Mouse (Mus musculus): ENCODE results near the gene Tmem259. TPM values are rescaled to one million over a fixed set of nuclear protein-coding genes. Genes with fewer than 3 reads are reported as not detected.
"Not testable (repeated sequence)": the region's sequence is repeated elsewhere in the genome, so short reads cannot be mapped to it uniquely, and the experiment has no call there.

Gene Tmem259
- polyA plus RNA-seq, 1 experiment from 2014 or later: 12.3 TPM

DNA sequence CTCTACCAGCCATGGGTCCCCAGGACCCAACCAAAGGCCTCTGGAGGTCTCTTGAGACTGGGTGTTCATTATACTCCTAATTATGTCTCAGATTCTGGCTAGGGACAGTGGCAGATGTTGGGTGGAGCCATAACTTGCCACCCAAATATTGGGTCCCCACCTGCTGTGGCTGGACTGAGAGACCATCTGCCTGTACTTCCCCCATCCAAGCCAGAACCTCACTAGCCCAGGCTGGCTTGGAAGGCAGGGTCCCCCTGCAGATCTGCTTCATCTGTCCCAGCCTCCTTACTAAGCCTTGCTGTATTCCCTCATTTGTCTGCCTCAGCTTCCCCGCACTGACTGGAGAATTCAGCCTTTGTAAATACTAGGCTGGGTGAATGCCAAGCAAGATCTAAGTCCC is 15.9 kb downstream of the Tmem259 start:
- peaks cover 57% of the 10 kb centered on the region for H3K36me3 ChIP-seq (replicated peaks)

DNA sequence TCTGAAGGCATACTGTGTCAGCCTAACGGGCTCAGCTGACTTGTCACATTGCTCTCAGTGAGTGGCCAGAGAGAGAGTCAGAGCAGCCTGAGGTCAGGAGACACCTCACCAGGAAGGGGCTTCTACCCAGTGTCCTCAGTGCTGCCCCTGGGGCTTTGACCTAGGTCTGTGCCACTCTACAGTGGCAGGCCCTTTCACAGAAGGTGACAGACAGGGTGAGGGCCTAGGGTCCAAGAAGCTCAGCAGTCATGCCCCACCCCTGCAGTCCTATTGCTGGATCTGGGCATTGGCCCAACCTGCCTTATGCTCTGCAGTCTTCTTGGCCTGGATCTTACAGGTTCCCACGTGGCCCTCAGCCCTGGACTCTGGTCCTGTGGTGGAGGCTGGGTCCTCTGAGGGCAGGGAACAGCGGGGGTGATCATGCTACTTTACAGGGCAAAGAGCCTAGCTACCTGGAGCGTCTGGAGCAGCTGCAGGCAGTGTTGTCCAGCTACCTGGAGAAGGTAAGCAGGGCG is 17.2 kb downstream of the Tmem259 start:
- no peak overlapping the region for H3K4me3 ChIP-seq
- no peak overlapping the region for H3K27ac ChIP-seq (replicated peaks)
- peaks cover 15% of the 10 kb centered on the region for H3K4me1 ChIP-seq
- DNase-seq (ENCODE audit: low spot score): no peak
- H3K9me3 ChIP-seq: no peaks in the 10 kb centered on the region
- peaks cover 69% of the 10 kb centered on the region for H3K36me3 ChIP-seq (replicated peaks)
- peaks cover 38% of the 10 kb centered on the region for H3K27me3 ChIP-seq (replicated peaks; ENCODE audit: low read depth, poor library complexity, severe bottlenecking)
- 91% methylated on average over 5 of the region's 5 CpGs for WGBS

More for the DNA sequence above, 15.9 kb downstream of the Tmem259 start:
- H3K27ac ChIP-seq (replicated peaks): no peak overlapping the region
- WGBS: 94% methylated on average over 1 of the region's 1 CpGs
- H3K4me1 ChIP-seq: peaks cover 15% of the 10 kb centered on the region
- no peaks in the 10 kb centered on the region for H3K9me3 ChIP-seq
- no peak for DNase-seq (ENCODE audit: low spot score)
- no peak overlapping the region for H3K4me3 ChIP-seq
- peaks cover 50% of the 10 kb centered on the region for H3K27me3 ChIP-seq (replicated peaks; ENCODE audit: low read depth, poor library complexity, severe bottlenecking)

DNA sequence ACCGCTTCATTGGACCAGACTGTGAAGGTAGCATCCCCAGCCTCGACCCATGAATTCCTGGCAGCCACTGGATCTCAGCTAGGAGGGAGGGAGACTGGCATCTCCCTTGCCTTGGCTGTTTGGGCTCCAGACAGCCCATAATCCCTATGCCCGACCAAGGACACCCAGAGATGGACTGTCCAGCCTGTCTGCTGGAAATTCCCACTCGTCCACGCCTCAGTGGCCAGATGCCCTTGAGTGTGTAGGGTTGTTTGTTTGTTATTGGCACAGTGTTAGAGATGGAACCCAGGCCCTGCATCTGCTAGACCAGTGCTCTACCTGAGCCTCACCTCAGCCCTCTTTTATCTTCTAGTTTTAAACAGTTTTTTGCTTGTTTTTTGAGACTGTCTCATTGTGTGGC is 18.8 kb downstream of the Tmem259 start:
- H3K36me3 ChIP-seq (replicated peaks): peaks cover 79% of the 10 kb centered on the region
- no peak for DNase-seq (ENCODE audit: low spot score)
- no peak overlapping the region for H3K4me3 ChIP-seq
- WGBS: 93% methylated on average over 5 of the region's 5 CpGs
- peaks cover 21% of the 10 kb centered on the region for H3K27me3 ChIP-seq (replicated peaks; ENCODE audit: low read depth, poor library complexity, severe bottlenecking)
- no peaks in the 10 kb centered on the region for H3K9me3 ChIP-seq
- peaks cover 16% of the 10 kb centered on the region for H3K4me1 ChIP-seq
- H3K27ac ChIP-seq (replicated peaks): no peak overlapping the region

DNA sequence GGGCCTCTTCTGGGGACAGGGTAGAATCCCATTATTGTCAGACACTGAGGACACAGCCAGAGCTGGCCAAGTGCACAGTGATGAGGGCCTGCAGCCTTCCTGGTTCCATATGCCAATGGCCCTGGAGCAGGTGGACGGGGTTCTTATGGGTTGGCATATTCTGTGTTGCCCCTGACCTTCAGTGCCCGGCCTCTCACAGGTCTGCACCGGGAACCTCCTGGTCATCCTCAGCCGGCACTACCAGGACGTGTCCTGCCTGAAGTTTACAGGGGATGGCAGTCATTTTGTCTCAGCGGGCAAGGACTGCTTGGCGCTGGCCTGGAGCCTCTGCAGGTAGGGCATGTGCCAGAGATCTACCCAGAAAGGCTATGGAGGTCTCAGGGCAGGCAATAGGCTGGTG is 19.4 kb downstream of the Tmem259 start:
- peaks cover 19% of the 10 kb centered on the region for H3K4me1 ChIP-seq
- H3K4me3 ChIP-seq: no peak overlapping the region
- peaks cover 79% of the 10 kb centered on the region for H3K36me3 ChIP-seq (replicated peaks)
- no peak for DNase-seq (ENCODE audit: low spot score)
- 93% methylated on average over 7 of the region's 7 CpGs for WGBS
- peaks cover 15% of the 10 kb centered on the region for H3K27me3 ChIP-seq (replicated peaks; ENCODE audit: low read depth, poor library complexity, severe bottlenecking)
- no peak overlapping the region for H3K27ac ChIP-seq (replicated peaks)
- H3K9me3 ChIP-seq: no peaks in the 10 kb centered on the region

DNA sequence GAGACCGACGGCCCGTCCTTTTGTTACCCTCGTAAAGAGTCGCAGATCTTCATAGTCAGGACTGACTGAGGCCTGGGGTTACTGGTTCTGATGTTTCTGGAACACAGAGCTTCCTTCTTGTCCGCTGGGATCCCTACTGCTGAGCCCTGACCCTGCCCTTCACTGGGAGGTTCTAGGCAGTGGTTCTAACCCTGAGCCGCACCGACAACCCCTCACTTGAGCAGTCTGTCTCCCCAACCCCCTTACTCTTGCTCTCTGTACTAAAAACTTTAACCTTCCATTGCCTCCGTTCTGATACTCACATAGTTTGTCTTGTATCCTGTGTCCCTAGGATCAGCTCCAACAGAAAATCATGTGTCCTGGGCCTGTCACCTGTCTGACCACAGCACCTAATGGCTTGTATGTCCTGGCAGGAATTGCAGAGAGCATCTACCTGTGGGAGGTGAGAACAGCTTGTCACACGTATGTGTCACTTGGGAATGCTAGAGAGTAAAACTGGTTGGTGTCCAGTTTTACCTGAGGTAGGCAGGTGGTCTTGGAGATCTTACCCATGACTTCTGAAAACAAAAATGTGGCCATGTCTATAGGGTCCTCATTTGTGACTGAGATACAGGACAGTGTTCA is 23.3 kb downstream of the Tmem259 start:
- peaks cover 45% of the 10 kb centered on the region for H3K4me1 ChIP-seq
- no peaks in the 10 kb centered on the region for H3K9me3 ChIP-seq
- DNase-seq (ENCODE audit: low spot score): no peak
- H3K27ac ChIP-seq (replicated peaks): peak overlapping the region; percentile 89
- WGBS: 17% methylated on average over 10 of the region's 10 CpGs
- peak overlapping the region; percentile 99 for H3K4me3 ChIP-seq
- peaks cover 48% of the 10 kb centered on the region for H3K36me3 ChIP-seq (replicated peaks)
- H3K27me3 ChIP-seq (replicated peaks; ENCODE audit: low read depth, poor library complexity, severe bottlenecking): no peaks in the 10 kb centered on the region

DNA sequence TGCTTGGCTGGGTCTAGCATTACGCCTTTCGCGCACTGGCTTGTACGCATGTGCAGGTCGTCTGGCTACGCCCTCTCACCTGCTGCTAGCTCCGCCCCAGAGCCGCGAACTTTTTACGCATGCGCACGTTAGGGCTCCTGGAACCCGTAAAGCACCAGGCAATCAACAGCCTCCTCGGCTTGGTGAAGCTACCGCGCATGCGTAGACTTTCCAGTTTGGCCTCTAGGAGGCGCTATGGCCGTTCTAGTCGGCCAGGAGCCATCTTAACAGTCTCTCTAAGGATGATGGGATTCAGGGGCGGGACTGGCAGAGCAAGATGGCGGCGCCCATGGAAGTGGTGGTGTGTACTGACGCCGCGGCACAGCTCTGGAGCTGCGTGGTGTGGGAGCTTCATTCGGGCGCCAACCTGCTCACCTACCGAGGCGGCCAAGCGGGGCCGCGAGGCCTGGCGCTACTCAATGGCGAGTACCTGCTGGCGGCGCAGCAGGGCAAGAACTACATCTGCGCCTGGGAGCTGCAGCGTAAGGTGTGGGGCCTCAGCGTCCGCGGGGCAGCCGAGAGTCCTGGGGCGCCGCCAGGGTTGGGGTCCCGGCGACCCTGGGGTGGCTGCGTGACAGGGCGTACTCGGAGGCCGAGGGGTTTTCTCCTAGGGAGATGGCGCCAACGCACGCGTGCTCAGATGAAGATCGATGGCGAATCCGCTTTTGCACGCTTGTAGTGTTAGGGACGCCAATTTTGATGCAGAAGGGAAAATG is 24.1 kb downstream of the Tmem259 start, which contains the start of gene Wdr18:
Wdr18 (plus strand) TSS at position 306 of the 755 bp plus-strand sequence.
- Histone ChIP-seq H3K9me3 (no peaks in the 10 kb centered on the region), H3K36me3 (replicated peaks) (peaks cover 41% of the 10 kb centered on the region), H3K4me3 (peak within 1 kb of the TSS; percentile 99), H3K4me1 (peaks cover 53% of the 10 kb centered on the region), H3K27ac (replicated peaks) (peak within 1 kb of the TSS; percentile 89), H3K27me3 (replicated peaks; ENCODE audit: low read depth, poor library complexity, severe bottlenecking) (no peaks in the 10 kb centered on the region)
- DNase-seq (ENCODE audit: low spot score): peak; percentile 100
- under 1% methylated on average over 61 of the region's 61 CpGs for WGBS

DNA sequence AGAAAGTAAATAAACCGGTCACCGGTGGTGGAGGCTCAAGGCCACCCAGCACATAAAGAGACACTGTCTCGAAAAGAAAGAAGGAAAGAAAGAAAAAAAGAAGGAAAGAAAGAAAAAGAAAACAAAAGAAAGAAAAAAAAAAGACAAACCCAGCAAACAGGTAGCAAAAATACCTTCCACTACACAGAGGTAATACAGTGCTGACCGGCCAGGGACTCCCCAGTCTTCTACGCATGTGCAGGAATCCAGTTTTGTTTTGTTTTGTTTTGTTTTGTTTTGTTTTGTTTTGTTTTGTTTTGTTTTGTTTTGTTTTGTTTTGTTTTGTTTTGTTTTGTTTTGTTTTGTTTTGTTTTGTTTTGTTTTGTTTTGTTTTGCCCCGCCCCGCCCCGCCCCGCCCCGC is 24.7 kb downstream of the Tmem259 start:
- Histone ChIP-seq H3K36me3 (replicated peaks) (peaks cover 34% of the 10 kb centered on the region), H3K4me3 (peak overlapping the region; percentile 99), H3K4me1 (peaks cover 55% of the 10 kb centered on the region)
- WGBS: 36% methylated on average over 10 of the region's 10 CpGs
- not testable (repeated sequence) for H3K9me3 ChIP-seq; H3K27ac ChIP-seq (replicated peaks); DNase-seq (ENCODE audit: low spot score); H3K27me3 ChIP-seq (replicated peaks; ENCODE audit: low read depth, poor library complexity, severe bottlenecking)

DNA sequence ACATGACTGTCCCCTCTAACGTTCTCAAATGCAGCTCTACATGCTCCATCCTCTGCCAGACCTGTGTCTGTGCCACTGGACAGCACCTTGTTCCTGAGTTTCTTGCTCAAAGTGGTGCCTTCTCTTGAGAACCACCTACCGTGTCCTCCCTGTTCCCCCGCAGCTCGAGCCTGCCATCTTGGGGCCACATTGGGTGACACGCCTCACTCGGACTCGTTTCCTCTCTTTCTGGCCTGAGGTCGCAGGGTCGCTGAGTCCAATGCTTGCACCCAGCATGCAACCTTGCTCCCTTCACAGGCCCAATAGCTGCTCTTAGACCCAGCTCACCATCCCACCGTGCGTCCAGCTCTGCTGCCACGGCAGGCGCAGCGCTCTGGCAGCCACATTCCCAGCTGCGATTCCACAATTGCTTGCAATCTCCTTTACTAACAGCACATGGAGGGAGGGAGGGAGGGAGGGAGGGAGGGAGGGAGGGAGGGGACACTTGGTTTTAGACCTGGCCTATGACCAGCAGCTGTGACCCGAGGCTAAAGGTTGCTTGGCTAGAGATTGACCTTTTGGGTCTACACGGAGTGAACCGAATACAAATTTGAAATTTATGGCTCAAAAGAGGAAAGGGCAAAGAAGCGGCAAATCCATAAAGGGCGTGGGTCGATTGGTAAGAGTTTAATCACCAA is 25.9 kb downstream of the Tmem259 start:
- DNase-seq (ENCODE audit: low spot score): peak; percentile 85
- no peaks in the 10 kb centered on the region for H3K27me3 ChIP-seq (replicated peaks; ENCODE audit: low read depth, poor library complexity, severe bottlenecking)
- no peaks in the 10 kb centered on the region for H3K9me3 ChIP-seq
- peaks cover 55% of the 10 kb centered on the region for H3K4me1 ChIP-seq
- peak overlapping the region; percentile 67 for H3K27ac ChIP-seq (replicated peaks)
- 12% methylated on average over 21 of the region's 21 CpGs for WGBS
- peak overlapping the region; percentile 40; the same call in 1 of the 2 replicates for H3K4me3 ChIP-seq
- peaks cover 32% of the 10 kb centered on the region for H3K36me3 ChIP-seq (replicated peaks)

DNA sequence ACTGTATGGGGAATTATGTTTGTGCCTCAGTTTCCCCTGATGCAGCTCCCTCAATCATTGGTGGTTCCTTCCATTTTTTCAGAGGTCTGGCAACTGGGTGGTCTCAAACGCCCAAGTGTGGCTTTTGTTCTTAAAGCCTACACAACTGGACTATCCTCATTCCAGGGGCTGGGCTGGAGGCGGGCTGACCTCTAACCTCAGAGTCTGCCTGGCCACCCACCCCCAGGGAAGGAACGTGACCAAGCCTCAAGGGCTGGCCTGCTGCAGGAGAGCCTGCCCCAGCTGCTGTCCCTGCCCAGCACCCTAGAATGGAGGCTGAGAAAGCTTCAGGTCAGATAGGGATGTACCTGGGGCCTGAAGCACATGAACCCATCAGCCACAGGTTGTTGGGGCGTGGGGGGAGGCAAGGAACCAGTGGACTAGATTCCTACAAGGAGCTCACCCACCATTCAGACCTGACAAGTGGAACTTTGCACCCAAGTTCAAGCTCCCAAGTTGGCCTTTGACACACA is 27.4 kb downstream of the Tmem259 start:
- H3K9me3 ChIP-seq: no peaks in the 10 kb centered on the region
- 19% methylated on average over 4 of the region's 4 CpGs for WGBS
- no peaks in the 10 kb centered on the region for H3K27me3 ChIP-seq (replicated peaks; ENCODE audit: low read depth, poor library complexity, severe bottlenecking)
- DNase-seq (ENCODE audit: low spot score): no peak
- peaks cover 55% of the 10 kb centered on the region for H3K4me1 ChIP-seq
- peaks cover 29% of the 10 kb centered on the region for H3K36me3 ChIP-seq (replicated peaks)
- peak overlapping the region; percentile 57; the same call in 1 of the 2 replicates for H3K27ac ChIP-seq (replicated peaks)
- H3K4me3 ChIP-seq: peak overlapping the region; percentile 30; the same call in 1 of the 2 replicates

DNA sequence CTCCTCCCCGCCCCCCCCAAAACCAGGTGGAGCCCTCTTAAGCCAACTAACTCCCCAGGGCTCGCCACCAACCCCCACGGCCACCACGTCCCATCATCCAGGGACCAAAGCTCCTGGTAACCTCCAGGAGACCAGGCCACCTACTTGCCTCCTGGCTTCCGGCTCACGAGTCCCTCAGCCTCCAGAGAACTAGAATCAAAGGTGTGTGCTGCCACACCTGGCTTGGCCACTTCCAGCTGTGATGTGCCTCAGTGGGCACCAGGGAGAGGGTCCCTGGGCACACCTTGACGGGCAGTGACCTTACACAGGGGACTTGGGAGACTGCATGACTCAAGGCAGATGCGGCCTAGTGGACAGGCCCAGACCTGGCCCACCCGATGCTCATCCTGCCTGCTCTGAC is 28.4 kb downstream of the Tmem259 start:
- H3K4me3 ChIP-seq: peak overlapping the region; percentile 30; the same call in 1 of the 2 replicates
- no peak for DNase-seq (ENCODE audit: low spot score)
- 66% methylated on average over 9 of the region's 9 CpGs for WGBS
- peaks cover 45% of the 10 kb centered on the region for H3K4me1 ChIP-seq
- peaks cover 30% of the 10 kb centered on the region for H3K36me3 ChIP-seq (replicated peaks)
- no peaks in the 10 kb centered on the region for H3K9me3 ChIP-seq
- peak overlapping the region; percentile 11 for H3K27ac ChIP-seq (replicated peaks)
- no peaks in the 10 kb centered on the region for H3K27me3 ChIP-seq (replicated peaks; ENCODE audit: low read depth, poor library complexity, severe bottlenecking)

DNA sequence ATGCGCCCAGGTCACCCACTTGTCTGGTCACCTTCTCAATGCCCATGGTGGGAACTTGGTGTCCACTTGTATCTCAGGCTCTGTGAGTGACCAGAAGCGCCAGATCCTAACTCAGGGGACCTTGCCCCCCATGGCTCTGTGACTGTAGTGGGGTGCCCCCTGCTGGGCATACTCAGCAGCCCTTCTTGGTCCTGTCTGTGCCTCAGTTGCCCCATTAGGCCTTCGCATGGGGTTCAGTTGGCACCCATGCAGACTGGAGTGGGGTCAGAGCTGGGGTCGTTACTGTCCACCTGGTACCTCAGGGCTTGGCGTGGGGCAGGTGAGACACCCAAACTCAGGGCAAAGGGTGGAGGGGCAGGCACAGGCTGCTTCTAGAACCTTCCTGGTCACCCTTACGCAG is 30.2 kb downstream of the Tmem259 start:
- DNase-seq (ENCODE audit: low spot score): peak; percentile 43
- no peaks in the 10 kb centered on the region for H3K27me3 ChIP-seq (replicated peaks; ENCODE audit: low read depth, poor library complexity, severe bottlenecking)
- H3K27ac ChIP-seq (replicated peaks): no peak overlapping the region
- H3K4me3 ChIP-seq: no peak overlapping the region
- H3K4me1 ChIP-seq: peaks cover 42% of the 10 kb centered on the region
- H3K36me3 ChIP-seq (replicated peaks): peaks cover 48% of the 10 kb centered on the region
- H3K9me3 ChIP-seq: no peaks in the 10 kb centered on the region
- 86% methylated on average over 6 of the region's 6 CpGs for WGBS

DNA sequence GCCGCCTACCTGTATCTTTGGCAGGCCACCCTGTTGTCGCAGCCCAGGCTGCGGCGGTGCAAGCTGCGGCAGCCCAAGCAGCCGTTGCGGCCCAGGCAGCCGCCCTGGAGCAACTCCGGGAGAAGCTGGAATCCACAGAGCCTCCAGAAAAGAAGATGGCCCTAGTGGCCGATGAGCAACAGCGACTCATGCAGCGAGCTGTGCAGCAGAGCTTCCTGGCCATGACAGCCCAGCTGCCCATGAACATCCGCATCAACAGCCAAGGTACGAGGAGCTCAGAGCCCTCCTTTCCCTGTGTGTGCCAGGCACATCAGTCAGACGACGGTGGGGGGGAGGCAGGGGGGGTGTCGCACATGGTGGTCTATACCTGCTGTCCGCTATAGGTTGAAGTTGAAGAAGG is 33.5 kb downstream of the Tmem259 start:
- peaks cover 76% of the 10 kb centered on the region for H3K36me3 ChIP-seq (replicated peaks)

More for the DNA sequence above, 33.5 kb downstream of the Tmem259 start:
- Histone ChIP-seq H3K27me3 (replicated peaks; ENCODE audit: low read depth, poor library complexity, severe bottlenecking) (no peaks in the 10 kb centered on the region), H3K4me1 (peaks cover 37% of the 10 kb centered on the region), H3K4me3 (no peak overlapping the region), H3K27ac (replicated peaks) (no peak overlapping the region), H3K9me3 (no peaks in the 10 kb centered on the region)
- WGBS: 83% methylated on average over 18 of the region's 18 CpGs
- no peak for DNase-seq (ENCODE audit: low spot score)
